Mouse (Mus musculus): Measurements from ENCODE around the gene Isl2. TPM values are rescaled to one million over a fixed set of nuclear protein-coding genes. Genes with fewer than 3 reads are reported as not detected.

The Isl2 gene
- polyA plus RNA-seq, 1 experiment from 2014 or later = 20.4 TPM

- no peak for DNase-seq (ENCODE audit: low spot score)
- WGBS = 66% methylated on average over 5 of the region's 5 CpGs
- no peak overlapping the region for H3K27ac ChIP-seq (replicated peaks)
- H3K4me3 ChIP-seq = no peak overlapping the region
- 0 out of 2 replicates have a peak, but pooled peaks cover 3% of the 10 kb centered on the region for H3K4me1 ChIP-seq
- H3K27me3 ChIP-seq (replicated peaks; ENCODE audit: low read depth, poor library complexity, severe bottlenecking) = no peaks in the 10 kb centered on the region
- H3K36me3 ChIP-seq (replicated peaks) = no peaks in the 10 kb centered on the region
- H3K9me3 ChIP-seq = no peaks in the 10 kb centered on the region
Measured at GRCm38 (mm10) chr9:55568466-55569159, 30.1 kb downstream of the Isl2 start.

DNA sequence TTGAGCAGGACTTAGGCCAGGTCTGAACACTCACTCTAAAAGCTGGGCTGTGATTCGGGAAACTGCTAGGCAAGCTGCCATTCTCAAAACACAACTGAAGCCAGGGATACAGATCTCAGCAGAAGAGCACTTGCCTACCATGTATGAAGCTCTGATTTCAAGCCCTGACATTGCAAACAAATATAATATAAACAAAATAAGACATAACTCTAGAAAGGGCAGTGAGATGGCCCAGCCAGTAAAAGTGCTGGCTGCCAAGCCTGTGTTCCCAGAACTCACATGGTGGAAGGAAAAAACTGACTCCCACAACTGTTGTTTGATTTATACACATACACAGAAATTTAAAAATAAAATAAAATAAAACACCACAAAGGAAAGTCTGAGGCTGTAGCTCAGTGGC, 32.6 kb downstream of the Isl2 start:
- Histone ChIP-seq H3K27ac (replicated peaks) (no peak overlapping the region), H3K4me3 (no peak overlapping the region), H3K9me3 (no peaks in the 10 kb centered on the region), H3K4me1 (0 out of 2 replicates have a peak, but pooled peaks cover 3% of the 10 kb centered on the region), H3K27me3 (replicated peaks; ENCODE audit: low read depth, poor library complexity, severe bottlenecking) (no peaks in the 10 kb centered on the region), H3K36me3 (replicated peaks) (no peaks in the 10 kb centered on the region)
- DNase-seq (ENCODE audit: low spot score) = no peak
- 83% methylated on average over 1 of the region's 1 CpGs for WGBS

- Histone ChIP-seq H3K4me1 (peaks cover 3% of the 10 kb centered on the region), H3K9me3 (no peaks in the 10 kb centered on the region), H3K27ac (replicated peaks) (no peak overlapping the region), H3K36me3 (replicated peaks) (no peaks in the 10 kb centered on the region), H3K4me3 (no peak overlapping the region), H3K27me3 (replicated peaks; ENCODE audit: low read depth, poor library complexity, severe bottlenecking) (no peaks in the 10 kb centered on the region)
- no peak for DNase-seq (ENCODE audit: low spot score)
- 75% methylated on average over 1 of the region's 1 CpGs for WGBS
Measured at GRCm38 (mm10) chr9:55576571-55576970, 38.1 kb downstream of the Isl2 start.

GRCm38 (mm10) chr9:55581414-55581813, 42.9 kb downstream of the Isl2 start:
- H3K27me3 ChIP-seq (replicated peaks; ENCODE audit: low read depth, poor library complexity, severe bottlenecking) = no peaks in the 10 kb centered on the region
- peaks cover 7% of the 10 kb centered on the region for H3K4me1 ChIP-seq
- no peak for DNase-seq (ENCODE audit: low spot score)
- WGBS = 45% methylated on average over 3 of the region's 3 CpGs
- no peaks in the 10 kb centered on the region for H3K9me3 ChIP-seq
- H3K4me3 ChIP-seq = no peak overlapping the region
- no peaks in the 10 kb centered on the region for H3K36me3 ChIP-seq (replicated peaks)
- no peak overlapping the region for H3K27ac ChIP-seq (replicated peaks)

- Histone ChIP-seq H3K27ac (replicated peaks) (no peak overlapping the region), H3K9me3 (no peaks in the 10 kb centered on the region), H3K4me3 (no peak overlapping the region), H3K4me1 (peaks cover 7% of the 10 kb centered on the region), H3K27me3 (replicated peaks; ENCODE audit: low read depth, poor library complexity, severe bottlenecking) (no peaks in the 10 kb centered on the region), H3K36me3 (replicated peaks) (no peaks in the 10 kb centered on the region)
- DNase-seq (ENCODE audit: low spot score) = no peak
- WGBS = 93% methylated on average over 6 of the region's 6 CpGs
Measured at GRCm38 (mm10) chr9:55586141-55586540, 47.7 kb downstream of the Isl2 start.

Other genes starting within 250 kb of the Isl2 start
- 1.4 and 1.6 TPM in 2 replicates for gene Nrg4, start 211.8 kb upstream of the Isl2 start, polyA plus RNA-seq (2016; fragmentation: Nextera tagmentation; extraction: Ambion mirVana)
- gene Tmem266, start 211.8 kb upstream of the Isl2 start, polyA plus RNA-seq (2016; fragmentation: Nextera tagmentation; extraction: Ambion mirVana) = 0.48 and 0.52 TPM in 2 replicates
- 156 and 159 TPM in 2 replicates for gene Etfa, start 26.4 kb upstream of the Isl2 start, polyA plus RNA-seq (2016; fragmentation: Nextera tagmentation; extraction: Ambion mirVana)

Measured in embryonic facial prominence, embryonic 10.5 days (tissue).